ENCODE assay signal across 8 mouse cellular contexts in genomic region chr6:23180096-23180495, GRCm38 (mm10). TPM values are rescaled to one million over a fixed set of nuclear protein-coding genes. Genes with fewer than 3 reads are reported as not detected.
DNase-seq lines count a peak whose midpoint lies in the region; ATAC-seq and TF ChIP-seq lines count a peak whose summit lies in the region.

No protein-coding gene starts in this region.

- no peaks in the 10 kb centered on the region for H3K4me1 ChIP-seq in embryonic facial prominence, embryonic 10.5 days
- H3K4me1 ChIP-seq in limb, embryonic 13.5 days = no peaks in the 10 kb centered on the region

- in situ Hi-C loops in Patski (cut with MboI; ENCODE audit: low pct_unique_long_range_greater_than_20kb) = loop anchor here (10.0 kb wide), 1 partner anchor 285 kb away; no protein-coding TSS in a partner anchor

- no peak overlapping the region for H3K9ac ChIP-seq in limb, embryonic 13.5 days

- peak; percentile 7 for DNase-seq in heart, adult 8-10 months (ENCODE audit: low spot score)
- DNase-seq in heart, postnatal 25 days (ENCODE audit: low spot score) = no peak
- no peak for DNase-seq in Patski (ENCODE audit: low read depth, low spot score)
- peak; percentile 19 for DNase-seq in embryonic facial prominence, embryonic 10.5 days (ENCODE audit: low spot score)
- DNase-seq in induced T-regulatory cell, adult 2 months (ENCODE audit: low read depth) = peak; percentile 24
- peak; percentile 26 for DNase-seq in retina, adult 2 months (ENCODE audit: low read depth, low spot score)

- H3K9me3 ChIP-seq in embryonic facial prominence, embryonic 10.5 days = no peaks in the 10 kb centered on the region
- H3K9me3 ChIP-seq in limb, embryonic 13.5 days = no peaks in the 10 kb centered on the region

- CTCF ChIA-PET in Patski (lab: Charles Lee) = interaction anchor here (1.0 to 1.8 kb wide), 3 partner anchors 8 to 283 kb away, joined by 3 to 9 read pairs (median 4); no protein-coding TSS in a partner anchor

- H3K36me3 ChIP-seq in embryonic facial prominence, embryonic 10.5 days (replicated peaks) = no peaks in the 10 kb centered on the region
- no peaks in the 10 kb centered on the region for H3K36me3 ChIP-seq in limb, embryonic 13.5 days

- H3K27ac ChIP-seq in embryonic facial prominence, embryonic 10.5 days (replicated peaks) = no peak overlapping the region
- no peak overlapping the region for H3K27ac ChIP-seq in limb, embryonic 13.5 days

- 20% methylated on average over 8 of the region's 8 CpGs for WGBS in embryonic facial prominence, embryonic 10.5 days
- WGBS in limb, embryonic 13.5 days = 15% methylated on average over 8 of the region's 8 CpGs

- intact Hi-C loops in heart, postnatal 25 days (cut with DNase I) = loop anchor here (10.0 kb wide), 1 partner anchor 275 kb away; no protein-coding TSS in a partner anchor

- peaks cover 6% of the 10 kb centered on the region for H3K27me3 ChIP-seq in Patski
- no peaks in the 10 kb centered on the region for H3K27me3 ChIP-seq in embryonic facial prominence, embryonic 10.5 days (replicated peaks; ENCODE audit: low read depth, poor library complexity, severe bottlenecking)
- no peaks in the 10 kb centered on the region for H3K27me3 ChIP-seq in limb, embryonic 13.5 days

- no peak for ATAC-seq in Patski
- no peak for ATAC-seq in limb, embryonic 13.5 days (ENCODE audit: low FRiP score, low read depth)
- ATAC-seq in activated CD4-positive, CD25-positive, alpha-beta regulatory T cell, adult 4 months = no peak

- H3K4me3 ChIP-seq in embryonic facial prominence, embryonic 10.5 days = no peak overlapping the region
- H3K4me3 ChIP-seq in limb, embryonic 13.5 days = peak overlapping the region; percentile 5; the same call in 1 of the 2 replicates

- peak; percentile 60 for TF ChIP-seq CTCF in Patski (IDR thresholded peaks at IDR 0.05)

- H3K4me2 ChIP-seq in limb, embryonic 13.5 days (replicated peaks) = no peak overlapping the region

- POLR2A ChIA-PET in Patski (lab: Charles Lee) = no interaction called here

RNA-seq across cellular contexts. Expression of gene Aass, which starts 47.3 kb away (rescaled TPM):
- total RNA-seq in heart, adult 8-10 months (2022) = under 1 TPM; 0.19 to 0.88 (median 0.67) TPM
- total RNA-seq in heart, postnatal 25 days (2021) = under 1 TPM; 0.13 to 0.17 TPM
- polyA plus RNA-seq in Patski (2021) = not detected
- 3.1 and 3.4 TPM in 2 replicates for polyA plus RNA-seq in embryonic facial prominence, embryonic 10.5 days (2016; fragmentation: Nextera tagmentation; extraction: Ambion mirVana)
- 5.0 and 5.2 TPM in 2 replicates for polyA plus RNA-seq in limb, embryonic 13.5 days (2015; fragmentation: Nextera tagmentation; extraction: Ambion mirVana)
- polyA plus RNA-seq in activated CD4-positive, CD25-positive, alpha-beta regulatory T cell, adult 4 months (2017; shearing (Covaris generic)) = not detected

Comparison
In these comparisons a context has a peak if more than half of its experiments do, and no peak if none do; other contexts are left out.
1. DNase-seq: peak in heart, adult 8-10 months (single experiment), embryonic facial prominence, embryonic 10.5 days (single experiment), induced T-regulatory cell, adult 2 months (single experiment) and retina, adult 2 months (single experiment); none in heart, postnatal 25 days (single experiment) and Patski (single experiment).